ENCODE assay signal across 27 mouse cellular contexts in the genomic region with DNA sequence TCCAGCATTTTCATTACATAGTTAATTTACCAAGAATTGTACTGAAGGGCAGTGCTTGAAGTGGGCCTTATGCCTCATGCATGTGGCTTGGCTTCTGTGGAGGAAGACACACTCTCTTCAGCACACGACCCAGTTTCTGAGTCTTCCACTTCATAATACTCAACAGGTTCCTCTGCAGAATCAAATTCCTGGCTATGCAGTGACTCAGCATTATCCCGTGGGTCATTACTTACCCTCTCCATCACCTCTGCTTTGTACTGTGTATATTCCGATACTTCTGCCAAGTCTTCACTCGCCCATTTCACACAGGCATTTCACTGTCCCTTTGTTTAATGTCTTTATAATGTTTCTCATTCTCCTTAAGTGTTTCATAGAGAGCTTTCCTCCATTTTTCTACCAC.
"Had no signal": no experiment of that assay in that cellular context is flagged by ENCODE, and none has a peak within 500 bp of the region (broad histone marks: within the 10 kb centered on the region; RNA-seq: fewer than 3 reads in every experiment).

No protein-coding gene starts in this region.

- ATAC-seq: inflammation-experienced regulatory T-cells, adult 6 months; intestine, embryonic 15.5 days; intestine, postnatal 0 days had no signal

- H3K4me3 ChIP-seq: gastrocnemius, adult 2 months; heart, embryonic 10.5 days; heart, embryonic 12.5 days; hindbrain, embryonic 10.5 days; hindbrain, embryonic 13.5 days; hindbrain, embryonic 15.5 days; intestine, embryonic 15.5 days; layer of hippocampus, adult 2 months; left cerebral cortex, adult 2 months; limb, embryonic 10.5 days; limb, embryonic 12.5 days; liver, embryonic 13.5 days; liver, embryonic 15.5 days had no signal

- H3K9me3 ChIP-seq: heart, embryonic 10.5 days; heart, embryonic 12.5 days; hindbrain, embryonic 10.5 days; hindbrain, embryonic 13.5 days; hindbrain, embryonic 15.5 days; intestine, embryonic 15.5 days; limb, embryonic 10.5 days; limb, embryonic 12.5 days; liver, embryonic 13.5 days; liver, embryonic 15.5 days had no signal

- H3K27ac ChIP-seq: gastrocnemius, adult 2 months; heart, embryonic 10.5 days; hindbrain, embryonic 10.5 days; hindbrain, embryonic 13.5 days; hindbrain, embryonic 15.5 days; intestine, embryonic 15.5 days; layer of hippocampus, adult 2 months; left cerebral cortex, adult 2 months; limb, embryonic 10.5 days; limb, embryonic 12.5 days; liver, embryonic 13.5 days; liver, embryonic 15.5 days had no signal

- DNase-seq: gastrocnemius, adult 2 months; gastrocnemius, postnatal 10 days; gastrocnemius, postnatal 25 days; heart, adult 18-20 months; heart, postnatal 10 days; heart, postnatal 4 days; kidney, adult 18-20 months; kidney, adult 8-10 months; kidney, postnatal 10 days; kidney, postnatal 25 days; kidney, postnatal 4 days; liver; liver, embryonic 13.5 days had no signal

- H3K27me3 ChIP-seq: heart, embryonic 12.5 days; hindbrain, embryonic 13.5 days; hindbrain, embryonic 15.5 days; intestine, embryonic 15.5 days; limb, embryonic 12.5 days; liver, embryonic 13.5 days; liver, embryonic 15.5 days had no signal

- H3K36me3 ChIP-seq: heart, embryonic 10.5 days; heart, embryonic 12.5 days; hindbrain, embryonic 10.5 days; hindbrain, embryonic 13.5 days; hindbrain, embryonic 15.5 days; intestine, embryonic 15.5 days; limb, embryonic 10.5 days; limb, embryonic 12.5 days; liver, embryonic 13.5 days; liver, embryonic 15.5 days had no signal

- H3K4me1 ChIP-seq: heart, embryonic 10.5 days; heart, embryonic 12.5 days; hindbrain, embryonic 10.5 days; hindbrain, embryonic 13.5 days; hindbrain, embryonic 15.5 days; intestine, embryonic 15.5 days; limb, embryonic 10.5 days; limb, embryonic 12.5 days; liver, embryonic 13.5 days; liver, embryonic 15.5 days had no signal

- H3K9ac ChIP-seq: heart, embryonic 12.5 days; hindbrain, embryonic 13.5 days; hindbrain, embryonic 15.5 days; intestine, embryonic 15.5 days; limb, embryonic 12.5 days; liver, embryonic 13.5 days; liver, embryonic 15.5 days had no signal

- H3K4me2 ChIP-seq: heart, embryonic 12.5 days; hindbrain, embryonic 13.5 days; hindbrain, embryonic 15.5 days; intestine, embryonic 15.5 days; limb, embryonic 12.5 days; liver, embryonic 11.5 days; liver, embryonic 13.5 days; liver, embryonic 15.5 days had no signal
